Mouse (Mus musculus) liver, postnatal 0 days (tissue): ENCODE data around the gene Exoc3l.

Experiments used
- CTCF ChIP-seq: sonication (generic); IDR thresholded peaks from 2 replicates; pipeline ENCODE4 v1.5.1; 2016; ENCODE audit warnings: antibody characterized with exemption, low read depth
- EP300 ChIP-seq: IDR thresholded peaks from 2 replicates; pipeline ENCODE4 v1.6.1; 2016; ENCODE audit warnings: antibody characterized with exemption, low read depth, mild to moderate bottlenecking

- TF ChIP-seq CTCF (no peak), EP300 (no peak)
Observed at GRCm38 (mm10) chr8:105292471-105292870, 3.4 kb downstream of the Exoc3l start.
